Mouse (Mus musculus): Measurements from ENCODE around the gene Cntn2.

Gene Cntn2

DNA sequence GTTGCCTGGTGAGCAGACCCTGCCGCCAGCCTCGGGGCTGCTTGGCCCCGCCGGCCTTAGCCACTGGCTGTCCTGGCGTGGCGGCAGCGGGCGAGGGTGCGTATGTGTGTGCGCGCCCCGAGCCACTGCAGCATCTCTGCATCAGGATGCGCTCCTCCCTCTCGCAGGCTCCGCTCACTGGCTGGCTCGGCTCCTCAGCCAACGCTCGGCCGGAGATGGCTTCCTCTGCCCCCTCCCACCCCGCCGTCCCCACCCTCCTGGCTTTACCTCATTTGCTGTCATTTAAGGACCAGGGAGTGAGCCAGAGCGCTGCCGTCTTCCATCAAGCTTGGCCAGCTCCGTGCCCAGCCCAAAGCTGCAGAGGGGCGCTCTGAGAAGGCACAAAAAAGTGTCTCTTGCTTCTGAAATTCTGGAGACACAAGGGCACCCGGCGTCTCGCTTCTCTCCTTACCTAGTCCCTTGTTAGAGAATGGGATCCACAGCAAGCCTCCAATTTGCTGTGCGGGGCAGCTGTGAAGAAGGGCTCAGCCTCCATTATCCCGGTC, at the start of gene Cntn2:
Cntn2 (minus strand) TSS at position 495 of the 545 bp plus-strand sequence.
- no peak for DNase-seq

DNA sequence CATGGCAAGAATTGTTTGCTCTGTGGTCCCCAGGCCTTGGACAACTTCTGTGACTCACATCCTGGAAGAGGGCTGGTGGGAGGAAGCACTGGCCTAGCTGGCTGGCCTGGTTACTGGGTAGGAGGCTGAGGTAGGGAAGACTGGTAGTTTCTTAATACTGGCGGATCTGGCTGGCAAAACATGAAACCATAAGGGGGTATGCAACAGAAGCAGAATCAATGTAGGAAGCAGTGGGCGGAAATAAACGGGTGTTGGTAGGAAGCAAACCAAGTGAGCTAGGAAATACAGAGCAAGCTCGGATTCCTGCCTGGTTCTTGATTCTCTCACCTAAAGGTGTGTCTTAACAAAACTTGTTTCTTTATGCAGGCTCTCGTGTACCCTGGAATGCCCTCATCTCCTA, 49.1 kb upstream of the Cntn2 start:
- DNase-seq, result no peak

DNA sequence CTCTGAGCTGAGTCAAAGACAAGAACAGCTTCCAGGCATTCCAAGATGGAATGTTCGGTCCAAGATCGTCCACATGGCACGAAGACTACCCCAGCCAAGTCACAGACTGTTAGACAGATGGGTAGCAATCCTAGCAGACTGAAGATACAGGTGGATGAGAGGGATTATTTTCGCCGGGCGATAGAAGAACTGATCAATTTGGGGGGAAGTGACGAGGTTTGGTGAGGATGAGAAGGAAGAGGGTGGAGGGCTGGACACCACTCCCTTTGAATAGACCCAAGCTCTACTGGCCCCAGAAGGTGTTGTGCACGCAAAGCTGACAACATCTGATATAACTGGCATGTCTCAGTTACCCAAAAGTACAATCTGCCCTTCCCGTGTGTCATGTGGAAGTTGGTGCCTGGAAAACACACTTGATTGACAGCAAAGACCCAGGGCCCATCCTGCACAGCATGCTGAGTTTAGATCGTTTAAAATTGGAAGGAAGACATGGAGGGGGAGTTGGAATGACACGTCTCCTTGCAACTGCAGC, 48.4 kb upstream of the Cntn2 start:
- no peak for DNase-seq

DNA sequence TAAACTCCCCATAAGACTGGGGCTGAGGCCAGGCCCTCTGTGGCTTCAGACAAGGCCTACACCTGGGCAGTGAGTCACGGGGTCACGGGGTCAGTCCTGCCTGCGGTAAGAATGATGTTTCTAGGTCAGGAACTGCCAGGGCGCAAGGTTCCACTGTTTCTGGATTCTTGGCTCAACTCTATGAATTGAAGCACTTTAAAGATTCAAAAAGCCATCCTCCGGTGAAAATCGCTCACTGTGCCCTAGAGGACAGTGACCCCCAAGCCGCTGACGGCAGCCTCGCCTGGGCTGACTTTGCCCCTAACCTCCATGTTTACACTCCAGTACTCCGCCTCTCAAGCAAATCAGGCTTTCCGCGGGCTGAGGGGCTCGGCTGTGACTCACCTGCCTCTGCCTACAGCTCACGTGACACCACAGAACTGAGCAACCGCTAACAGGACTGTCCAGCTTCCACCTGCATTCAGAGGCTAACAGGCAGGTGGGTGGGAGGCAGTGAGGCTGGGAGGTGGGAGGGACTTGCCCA, 43.7 kb upstream of the Cntn2 start:
- DNase-seq, result peak; percentile 67 to 69

DNA sequence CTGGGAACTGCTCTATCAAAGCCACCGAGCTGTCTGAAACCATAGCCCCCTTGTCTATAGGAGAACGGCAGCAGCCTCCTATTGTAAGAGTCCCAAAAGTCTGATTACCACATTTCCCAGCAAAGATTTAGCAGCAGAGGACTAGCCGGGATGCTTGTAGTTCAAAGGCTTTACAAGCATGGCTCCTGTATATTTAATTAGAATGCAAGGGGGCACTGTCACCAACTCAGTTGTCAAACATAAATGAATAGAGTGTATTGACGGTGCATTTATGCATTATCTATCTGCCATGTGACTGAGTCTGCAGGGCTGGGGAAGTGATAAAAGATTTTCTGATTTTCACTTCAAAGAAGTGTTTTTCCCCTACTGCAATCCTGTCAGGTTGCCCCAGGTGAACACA, 42.3 kb upstream of the Cntn2 start:
- no peak for DNase-seq

DNA sequence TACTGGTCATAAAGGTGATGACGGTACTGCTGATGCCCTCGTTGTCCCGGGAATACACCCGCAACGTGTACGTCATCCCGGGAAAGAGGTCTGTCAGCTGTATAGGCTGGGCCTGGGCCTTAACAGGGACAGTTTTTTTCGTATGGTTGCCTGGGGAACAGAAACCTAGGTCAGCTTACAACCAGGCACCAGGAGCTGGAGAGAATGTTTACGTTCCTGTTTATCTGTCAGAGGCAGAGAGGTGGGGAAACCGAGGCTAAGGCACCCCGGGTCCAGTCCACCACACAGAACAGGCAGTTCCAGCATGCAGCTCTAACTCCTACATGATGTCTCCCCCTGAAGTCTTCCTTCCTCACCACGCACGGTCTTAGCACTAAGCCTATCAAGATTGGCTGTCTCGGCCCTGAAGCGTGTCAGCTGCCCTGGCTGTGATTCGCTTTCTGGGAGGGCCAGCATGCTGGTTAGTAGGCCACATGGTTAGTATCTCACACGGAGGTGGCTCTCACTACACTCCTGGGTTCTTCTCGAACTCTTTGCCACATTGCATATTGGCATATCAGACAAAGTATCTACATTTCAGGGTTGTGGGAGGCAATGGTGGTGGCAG, 40.0 kb upstream of the Cntn2 start:
- no peak for DNase-seq

DNA sequence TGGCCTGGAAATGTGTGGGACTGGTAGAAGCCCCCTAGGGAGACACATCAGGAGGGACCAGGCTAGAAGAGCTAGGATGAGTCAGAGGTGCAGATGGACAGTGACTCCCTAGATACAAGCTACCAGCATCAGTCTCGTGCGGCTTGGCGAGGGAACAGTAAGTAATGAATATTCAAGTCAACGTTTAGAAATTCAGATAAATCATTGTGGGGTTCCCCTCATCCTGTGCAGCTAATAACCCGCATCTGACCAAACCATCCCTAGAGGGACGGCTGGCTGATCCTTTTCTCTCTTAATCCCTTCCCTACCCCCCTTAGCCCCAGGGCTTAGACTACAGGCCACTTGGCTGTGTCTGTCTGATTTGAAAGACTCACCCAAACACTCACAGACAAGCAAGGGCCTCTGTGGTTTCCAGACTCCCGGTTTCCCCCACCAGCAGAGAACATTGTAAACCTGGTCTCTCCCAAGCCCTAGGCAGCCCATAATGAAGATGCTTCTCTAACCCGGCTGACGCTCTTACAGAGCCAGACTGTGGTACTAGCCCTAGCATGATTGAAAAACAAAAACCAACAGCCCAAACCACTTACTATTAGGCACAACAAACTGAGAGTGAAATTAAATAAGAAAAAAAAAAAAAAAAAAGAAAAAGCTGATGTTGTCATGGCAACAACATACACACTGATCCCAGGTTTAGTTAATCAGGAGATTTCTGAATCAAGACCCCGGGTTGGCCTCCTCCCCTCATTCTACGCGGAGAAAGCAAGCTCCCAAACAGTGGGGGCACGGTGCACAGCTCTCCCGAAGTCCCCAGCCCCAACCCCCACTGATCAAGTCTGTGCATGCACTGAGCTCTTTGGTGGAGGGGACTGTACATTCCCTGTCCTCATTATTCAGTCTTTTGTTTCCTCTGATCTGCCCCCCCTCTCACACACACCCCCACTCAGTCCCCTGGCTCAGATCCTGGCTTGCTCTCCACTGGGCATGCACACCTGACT, 39.1 kb upstream of the Cntn2 start:
- DNase-seq, result no peak

DNA sequence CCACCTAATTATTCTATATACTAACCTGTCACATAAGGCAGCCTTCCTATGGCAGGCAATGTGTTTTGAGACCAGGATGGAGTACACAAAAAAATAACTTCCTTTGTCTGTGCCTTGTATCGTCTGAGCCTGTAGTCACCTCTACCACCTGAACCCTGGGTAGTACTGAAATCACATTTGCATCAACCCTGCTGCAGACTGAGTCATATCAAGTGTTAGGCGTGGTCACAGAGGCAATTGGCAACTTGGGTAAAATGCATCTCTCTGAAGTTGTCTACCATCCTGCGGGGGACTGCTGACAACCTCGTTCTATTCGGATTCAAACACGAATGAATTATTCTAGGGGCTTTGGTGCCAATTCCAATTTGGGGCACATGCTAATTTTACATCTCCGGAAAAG, 37.0 kb upstream of the Cntn2 start:
- no peak for DNase-seq

DNA sequence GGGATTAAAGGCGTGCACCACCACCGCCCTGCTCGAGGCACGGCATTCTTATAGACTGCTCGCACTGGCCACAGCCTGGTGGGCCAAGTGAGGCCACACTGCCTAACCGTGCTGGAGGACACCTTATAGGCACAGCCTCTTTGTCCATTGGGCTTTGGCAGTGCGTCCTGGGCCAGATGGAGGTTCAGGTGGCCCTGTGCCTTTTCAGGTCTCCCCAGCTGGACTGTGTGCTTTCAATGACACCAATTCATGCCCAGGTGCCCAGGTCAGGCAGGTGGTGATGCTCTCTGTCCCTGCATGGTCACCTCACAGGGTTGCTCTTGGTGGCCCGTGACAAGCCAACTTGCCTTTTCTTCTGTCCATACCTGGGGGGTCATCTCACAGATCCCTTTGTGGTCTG, 33.8 kb upstream of the Cntn2 start:
- no peak for DNase-seq

DNA sequence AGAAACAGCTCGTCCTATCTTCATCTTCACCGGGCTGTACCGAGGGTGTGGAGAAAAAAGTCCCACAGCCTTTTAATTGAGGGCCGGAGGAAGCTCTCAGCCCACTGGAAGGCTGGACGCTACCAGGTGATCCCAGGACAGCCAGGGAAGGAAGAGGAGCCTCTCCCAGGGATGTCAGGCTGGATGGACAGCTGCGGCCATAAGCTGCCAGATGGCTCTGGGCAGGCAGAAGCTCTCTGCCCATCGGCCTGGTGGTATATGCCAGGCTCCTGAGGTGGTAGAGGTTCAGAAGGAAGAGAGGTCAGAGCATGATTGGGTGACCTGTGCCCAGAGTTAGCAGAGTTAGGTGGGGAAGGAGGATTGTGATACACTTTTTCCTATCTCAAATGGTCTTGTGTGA, 29.8 kb upstream of the Cntn2 start:
- no peak for DNase-seq

DNA sequence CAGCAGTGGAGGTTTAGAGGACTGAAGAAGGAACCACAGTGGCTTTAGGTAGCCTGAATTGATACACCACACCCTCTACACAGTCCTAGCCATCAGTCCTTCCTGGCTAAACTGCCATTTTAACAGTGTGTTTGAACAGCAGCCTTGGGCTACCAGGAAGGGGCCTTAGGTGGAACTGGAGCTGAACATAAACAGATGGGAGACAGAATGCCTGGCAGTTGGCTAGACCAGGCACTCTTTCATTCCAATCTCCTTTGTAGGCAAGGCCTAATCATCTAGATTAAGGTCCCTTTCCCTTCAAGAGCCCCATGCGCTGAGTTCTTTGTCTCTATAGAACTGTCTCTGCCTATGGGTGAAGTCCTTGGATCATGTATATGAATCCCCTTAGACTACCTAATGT, 28.6 kb upstream of the Cntn2 start:
- DNase-seq, result no peak

DNA sequence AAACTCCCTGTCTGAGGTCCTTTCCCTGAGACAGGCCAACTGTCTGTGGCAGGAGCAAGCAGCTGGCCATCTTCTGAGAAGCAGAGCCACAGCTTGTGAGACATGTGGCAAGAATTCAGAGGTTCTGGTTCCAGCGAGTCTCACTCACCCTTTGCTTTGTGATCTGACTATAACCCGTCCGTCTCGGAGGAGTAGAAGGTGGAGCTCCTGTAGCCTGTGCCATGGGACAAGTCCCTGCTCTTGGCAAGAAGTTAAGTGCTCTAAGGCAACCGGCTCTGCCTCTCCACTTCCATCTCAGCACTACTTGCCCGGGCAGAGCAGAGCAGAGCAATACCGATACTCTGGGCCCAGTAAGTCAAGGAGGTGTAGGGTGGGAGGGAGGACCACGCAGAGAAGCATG, 27.9 kb upstream of the Cntn2 start:
- DNase-seq, result no peak

DNA sequence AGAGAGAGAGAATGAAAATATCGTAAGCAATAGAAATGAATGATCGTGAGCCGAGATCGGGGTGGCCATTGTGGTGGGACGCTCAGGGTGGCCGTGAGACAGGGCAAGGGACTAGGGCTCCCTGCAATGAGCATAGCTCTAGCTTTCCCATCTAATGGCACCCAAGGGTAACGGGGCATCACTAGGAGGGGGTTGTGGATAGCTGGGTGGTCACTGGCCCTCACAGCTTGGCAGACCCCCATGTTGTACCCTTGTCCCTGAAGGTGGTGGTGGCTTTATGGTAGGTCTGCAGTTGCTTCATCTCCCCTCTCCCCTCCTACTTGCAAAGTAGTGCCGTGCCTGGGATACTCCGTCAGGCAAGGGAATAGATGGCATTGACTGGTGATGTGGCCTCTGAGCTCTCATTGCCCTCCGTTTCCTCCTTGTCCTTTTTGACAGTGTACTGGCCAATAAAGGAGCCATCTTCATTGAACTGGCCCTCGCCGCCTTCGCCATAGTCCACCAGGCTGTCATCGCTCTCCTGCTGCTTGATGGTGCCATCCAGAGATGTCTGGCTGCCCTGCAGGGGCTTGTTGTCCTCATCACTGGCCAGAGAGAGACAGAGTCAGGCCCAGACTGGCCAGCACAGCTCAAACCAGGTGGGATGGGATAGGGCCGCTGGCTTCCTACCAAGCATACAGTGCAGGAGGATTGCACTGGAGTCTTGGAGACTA, 27.2 kb upstream of the Cntn2 start:
- DNase-seq, result no peak

DNA sequence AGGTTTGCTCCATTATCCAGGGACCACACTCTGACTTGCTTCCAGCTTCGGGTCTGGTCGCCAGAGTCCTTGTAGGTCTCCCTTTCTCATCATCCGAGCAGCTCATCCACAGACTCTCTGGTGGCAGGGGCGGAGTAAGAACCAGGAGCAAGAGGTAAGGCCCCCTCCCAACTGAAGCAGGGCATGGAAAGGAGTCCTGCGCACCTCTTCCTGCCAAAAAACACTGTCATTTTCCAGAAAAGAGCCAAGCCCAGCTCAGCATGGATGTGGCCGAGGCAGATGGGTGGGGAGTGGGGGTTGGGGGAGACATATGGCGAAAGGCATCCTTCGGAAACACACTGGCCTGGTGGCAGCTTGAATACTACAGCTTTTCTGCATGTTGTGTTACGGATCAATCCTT, 26.5 kb upstream of the Cntn2 start:
- no peak for DNase-seq

DNA sequence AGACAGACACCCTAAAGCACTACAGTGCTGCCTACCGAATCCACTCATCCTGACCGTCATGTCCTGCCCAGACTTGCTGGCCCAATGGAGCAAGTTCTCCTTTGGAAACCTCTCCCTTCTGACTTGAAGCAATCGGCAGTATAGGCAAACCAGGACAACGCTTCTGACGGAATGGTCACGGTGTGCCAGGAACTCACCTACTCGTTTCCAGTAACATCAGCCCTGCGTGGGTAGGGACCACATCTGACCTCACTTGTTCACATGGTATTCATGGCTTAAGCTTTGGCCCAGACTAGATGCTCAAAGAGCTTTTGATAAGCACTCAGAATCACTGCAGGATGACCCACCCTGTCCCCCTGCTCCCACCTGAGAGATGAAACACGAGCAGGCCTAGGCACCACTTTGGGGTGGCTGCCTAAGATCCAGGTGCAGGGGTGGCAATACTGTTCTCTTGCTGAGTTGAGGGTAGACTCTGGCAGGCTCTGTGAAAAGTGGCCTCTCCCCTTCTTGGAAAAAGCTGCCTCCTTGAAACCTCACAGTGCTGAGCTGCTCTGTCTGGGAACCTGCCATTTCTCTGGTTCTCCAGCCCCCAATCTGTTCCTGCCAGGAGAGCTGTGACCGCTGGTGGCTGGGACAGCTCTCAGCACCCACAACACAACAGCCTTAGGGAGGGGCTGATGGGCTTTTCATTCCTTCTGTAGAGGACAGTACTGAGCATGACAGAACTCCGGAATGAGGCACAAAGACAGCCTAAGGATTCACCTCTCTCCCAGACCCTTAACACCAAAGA, 24.5 kb upstream of the Cntn2 start:
- DNase-seq, result no peak

DNA sequence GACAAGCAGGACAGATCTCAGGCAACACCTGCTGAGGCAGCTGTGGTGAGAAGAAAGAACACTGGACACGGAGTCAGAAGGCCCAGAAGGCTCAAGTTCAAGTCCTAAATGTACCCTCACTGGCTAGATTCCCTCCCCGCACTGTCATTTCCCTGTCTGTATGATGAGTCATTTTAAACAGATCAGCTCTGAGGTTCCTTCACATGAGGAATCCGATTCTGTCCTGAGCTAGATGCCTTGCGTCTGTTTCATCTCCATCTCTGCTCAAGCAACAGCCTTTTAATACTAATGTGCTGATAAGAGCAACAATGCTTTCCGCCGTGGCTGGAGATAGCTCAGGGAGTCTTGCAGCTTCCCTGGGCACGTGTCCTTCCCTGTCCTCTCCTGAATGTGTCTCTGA, 22.7 kb upstream of the Cntn2 start:
- DNase-seq, result no peak

DNA sequence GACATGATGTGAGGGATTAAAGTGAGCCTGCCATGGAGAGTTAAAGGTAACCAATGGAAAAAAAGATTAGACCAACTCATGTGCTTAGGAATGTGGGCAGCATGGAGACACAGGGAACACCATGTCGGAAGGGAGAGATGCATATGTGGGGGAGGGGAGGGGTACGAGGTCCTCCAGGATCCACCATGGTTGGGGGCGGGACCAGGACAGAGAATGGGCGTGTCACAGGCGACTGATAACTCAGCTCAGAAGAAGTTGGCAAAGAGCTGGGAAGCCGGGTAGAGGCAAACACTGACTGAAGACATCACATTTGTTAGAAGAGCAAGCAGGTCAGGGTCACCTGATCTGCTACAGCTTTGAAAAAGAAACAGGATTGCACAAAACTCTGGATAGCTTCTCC, 21.9 kb upstream of the Cntn2 start:
- no peak for DNase-seq

DNA sequence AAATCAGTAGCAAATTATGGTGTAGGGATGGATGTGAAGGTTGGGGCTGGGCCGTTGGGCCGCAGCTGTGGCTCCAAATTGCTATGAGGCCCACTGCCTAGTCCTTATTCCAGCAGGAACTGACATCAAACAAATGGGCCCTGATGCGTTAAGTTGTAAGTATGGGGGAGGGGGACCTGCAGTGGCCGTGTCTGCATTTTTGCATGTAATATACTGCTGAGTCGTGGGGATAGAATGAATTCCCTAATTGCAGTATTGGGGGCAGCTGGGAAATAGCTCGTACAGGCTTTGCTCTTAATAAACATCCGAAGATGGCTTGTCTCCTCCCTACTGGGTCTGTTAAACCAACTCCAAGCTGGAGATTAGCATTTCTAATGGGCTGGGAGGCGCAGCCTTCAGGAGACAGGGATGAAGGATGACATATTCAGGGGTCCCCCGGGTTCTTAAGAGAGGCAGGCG, 19.3 kb upstream of the Cntn2 start:
- DNase-seq, result no peak

DNA sequence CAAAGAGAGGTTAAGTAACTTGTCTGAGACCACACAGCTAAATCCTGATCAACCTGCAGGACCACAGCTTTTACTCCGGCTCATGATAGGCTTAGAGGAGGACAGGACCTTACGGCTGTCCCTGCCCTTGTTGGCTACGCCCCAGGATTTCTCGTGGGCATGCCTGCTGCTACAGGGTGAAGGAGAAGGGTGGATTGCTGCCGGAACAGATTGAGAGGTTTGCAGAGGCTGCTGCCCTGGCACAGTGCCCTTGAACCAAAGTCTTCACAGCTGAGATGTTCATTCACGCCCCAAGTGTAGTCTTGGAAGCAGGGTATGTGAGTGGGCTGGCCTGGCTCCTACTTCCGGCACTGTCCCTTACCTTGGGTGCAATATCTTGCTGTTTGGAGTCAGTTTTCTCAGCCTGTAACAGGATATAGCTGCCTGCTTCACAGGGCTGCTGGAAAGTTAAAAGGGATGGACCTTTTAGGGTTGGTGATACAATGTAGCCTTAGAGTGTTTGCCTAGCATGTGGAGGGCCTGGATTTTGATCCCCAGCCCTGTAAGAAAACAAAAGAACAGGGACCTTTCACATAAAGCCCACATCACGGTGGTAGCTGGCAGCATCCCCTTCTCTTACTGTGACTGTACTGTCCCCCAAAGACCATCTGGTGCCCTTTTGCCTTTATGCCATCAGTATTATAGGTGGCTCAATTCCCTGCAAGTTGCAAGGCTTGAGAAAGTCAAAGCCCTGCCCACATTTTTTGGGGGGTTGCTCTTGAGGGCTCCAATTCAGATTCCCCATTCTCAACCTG, 18.0 kb upstream of the Cntn2 start:
- no peak for DNase-seq

DNA sequence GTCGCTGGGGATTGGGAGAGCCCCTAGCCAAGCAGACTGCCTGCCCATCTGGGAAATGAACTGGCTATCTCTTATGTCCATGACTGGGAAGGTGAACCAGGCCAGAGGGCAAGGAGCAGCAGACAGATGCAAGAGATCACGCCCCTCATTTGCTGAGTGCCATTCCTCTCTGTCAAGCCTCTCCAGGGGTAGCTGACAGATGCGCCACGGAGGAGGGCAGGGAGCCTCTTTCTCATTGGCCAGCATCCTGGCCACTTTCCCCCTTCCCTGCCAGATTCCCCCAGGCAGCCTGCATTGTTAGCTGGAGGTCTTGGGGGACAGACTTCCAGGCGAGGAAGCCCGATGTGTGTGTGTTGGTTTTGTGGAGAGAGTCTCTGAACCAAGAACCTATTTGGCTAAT, 16.0 kb upstream of the Cntn2 start:
- DNase-seq, result no peak
